Mouse (Mus musculus) thymus, adult 2 months (tissue): ENCODE results near the gene Dhdds. TPM values are rescaled to one million over a fixed set of nuclear protein-coding genes. Genes with fewer than 3 reads are reported as not detected.

ENCODE experiments used
- DNase-seq: peaks from one replicate; pipeline ENCODE4 v3.0.0; 2021
- H3K27ac ChIP-seq: fragments of 200-500 bp; 2 replicates; pipeline ENCODE4 v1.5.1; 2012; ENCODE audit warnings: low read length, control low read depth; ENCODE audit not compliant: control insufficient read depth, insufficient read depth
- H3K27me3 ChIP-seq: fragments of 200-500 bp; 2 replicates; pipeline ENCODE4 v1.6.1; 2012; ENCODE audit warnings: mild to moderate bottlenecking, low read length, moderate library complexity, mixed read lengths; ENCODE audit not compliant: control insufficient read depth, insufficient read depth
- H3K36me3 ChIP-seq: fragments of 200-500 bp; 2 replicates; pipeline ENCODE4 v1.6.1; 2012; ENCODE audit warnings: mild to moderate bottlenecking, low read length, moderate library complexity; ENCODE audit not compliant: control insufficient read depth, insufficient read depth
- H3K4me1 ChIP-seq: fragments of 200-500 bp; replicated peaks from 2 replicates; pipeline ENCODE4 v1.6.1; 2012; ENCODE audit warnings: low read length; ENCODE audit not compliant: control insufficient read depth, insufficient read depth
- H3K4me3 ChIP-seq: fragments of 200-500 bp; 2 replicates; pipeline ENCODE4 v1.5.1; 2012; ENCODE audit warnings: mild to moderate bottlenecking, low read length, control low read depth, moderate library complexity; ENCODE audit not compliant: control insufficient read depth, insufficient read depth
- CTCF ChIP-seq: fragments of 200-500 bp; IDR thresholded peaks from 2 replicates; pipeline ENCODE4 v1.5.1; 2012; ENCODE audit warnings: mild to moderate bottlenecking, control low read depth, low read length, moderate library complexity, borderline replicate concordance; ENCODE audit not compliant: control insufficient read depth, poor library complexity, insufficient read depth; ENCODE audit errors: extremely low read depth
- POLR2A ChIP-seq: fragments of 200-500 bp; IDR thresholded peaks from 2 replicates; pipeline ENCODE4 v1.6.1; 2012; ENCODE audit warnings: mild to moderate bottlenecking, low read length, control low read depth, moderate library complexity; ENCODE audit not compliant: control insufficient read depth, poor library complexity, insufficient read depth; ENCODE audit errors: extremely low read depth
- WGBS: fragments of 180-500 bp; shearing (Covaris S2); methylation state at CpG from one replicate; pipeline ENCODE4 v1.1.7; 2018; 5-methylcytosine and 5-hydroxymethylcytosine counted together
- polyA plus RNA-seq: library from polyadenylated mRNA; depleted of rRNA; stranded (reverse); fragments of >200 nt; gene quantifications from 2 replicates; pipeline ENCODE4 v1.2.3, GENCODE M21; 2012; rRNA removed

Dhdds gene
- 32.1 and 33.2 TPM in 2 replicates for polyA plus RNA-seq

DNA sequence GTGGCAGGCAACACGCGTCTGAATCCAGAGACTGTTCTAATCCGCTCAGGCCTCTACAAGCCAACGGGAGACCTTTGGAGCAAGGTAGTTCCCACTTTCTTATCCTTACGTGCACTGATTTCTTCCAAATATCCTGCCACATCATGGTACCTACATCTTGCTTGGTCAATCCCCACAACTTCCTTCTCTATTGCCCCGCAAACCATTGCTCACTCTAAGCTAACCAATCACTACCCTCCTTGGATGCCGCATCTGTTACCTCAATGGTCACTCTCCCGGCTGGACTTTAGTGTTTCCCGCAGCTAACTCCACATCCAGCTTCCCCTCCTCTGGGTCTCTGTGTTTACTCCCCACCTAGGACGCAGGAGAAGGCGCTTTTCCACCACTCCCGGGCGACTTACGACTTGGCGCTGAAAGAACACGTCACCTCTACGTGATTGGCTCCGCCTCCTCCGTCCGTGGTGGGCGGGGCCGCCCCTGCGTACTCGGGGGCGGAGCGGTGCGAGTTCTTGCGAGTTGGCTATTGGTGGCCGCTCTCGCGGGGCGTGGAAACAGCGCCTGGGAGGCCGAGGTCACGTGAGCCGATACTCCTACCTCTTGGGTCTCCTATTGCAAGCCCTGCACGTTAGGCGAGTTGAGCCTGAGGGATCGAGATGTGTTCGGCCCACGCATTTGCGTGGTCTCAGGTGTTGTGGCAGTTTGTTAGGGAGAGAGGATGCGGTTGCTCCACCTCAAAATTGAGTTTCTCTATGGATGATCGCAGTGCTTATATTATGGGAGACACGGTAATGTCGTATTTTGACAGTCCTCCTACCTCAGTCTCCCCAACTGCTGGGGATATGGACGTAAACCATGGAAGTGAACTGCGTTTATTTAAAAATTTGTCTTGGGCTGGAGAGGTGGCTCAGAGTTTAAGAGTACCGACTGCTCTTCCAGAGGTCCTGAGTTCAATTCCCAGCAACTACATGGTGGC lies at the start of gene Dhdds:
Gene Dhdds, minus strand, starts transcription at position 453 of the 973 bp plus-strand sequence.
- Histone ChIP-seq H3K27ac (no peak within 1 kb of the TSS), H3K4me1 (no peaks in the 10 kb centered on the region), H3K36me3 (peaks cover 8% of the 10 kb centered on the region; the same call in 1 of the 2 replicates), H3K27me3 (no peaks in the 10 kb centered on the region), H3K4me3 (peak within 1 kb of the TSS; percentile 79)
- WGBS = 2% methylated on average over 49 of the region's 49 CpGs
- peak; percentile 73 for TF ChIP-seq CTCF
- TF ChIP-seq POLR2A = peak; percentile 52; the same call in 1 of the 2 replicates
- peak; percentile 92 for DNase-seq

DNA sequence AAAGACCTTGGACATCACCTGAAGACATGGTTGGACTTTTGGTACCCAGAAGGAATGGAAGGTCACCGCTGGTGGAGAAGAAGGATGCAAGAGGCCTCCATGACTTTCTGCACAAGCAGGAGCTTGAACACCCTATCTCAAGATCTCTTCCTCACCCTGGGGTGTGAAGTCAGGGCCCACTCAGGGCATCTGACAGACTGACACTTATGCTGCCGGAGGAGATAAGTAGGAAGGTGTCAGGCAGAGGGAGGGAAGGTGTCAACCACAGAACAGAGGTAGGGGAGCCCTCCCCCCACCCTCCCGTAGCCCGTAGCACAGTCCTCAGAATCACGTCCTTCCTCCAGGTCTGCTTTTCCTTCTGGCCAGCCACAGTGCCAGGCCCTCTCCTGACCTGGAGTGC lies 46.9 kb upstream of the Dhdds start:
- Histone ChIP-seq H3K4me3 (no peak overlapping the region), H3K27me3 (no peaks in the 10 kb centered on the region), H3K36me3 (no peaks in the 10 kb centered on the region), H3K4me1 (peaks cover 22% of the 10 kb centered on the region), H3K27ac (no peak overlapping the region)
- DNase-seq = no peak
- TF ChIP-seq CTCF = no peak
- TF ChIP-seq POLR2A = no peak
- 65% methylated on average over 5 of the region's 5 CpGs for WGBS

DNA sequence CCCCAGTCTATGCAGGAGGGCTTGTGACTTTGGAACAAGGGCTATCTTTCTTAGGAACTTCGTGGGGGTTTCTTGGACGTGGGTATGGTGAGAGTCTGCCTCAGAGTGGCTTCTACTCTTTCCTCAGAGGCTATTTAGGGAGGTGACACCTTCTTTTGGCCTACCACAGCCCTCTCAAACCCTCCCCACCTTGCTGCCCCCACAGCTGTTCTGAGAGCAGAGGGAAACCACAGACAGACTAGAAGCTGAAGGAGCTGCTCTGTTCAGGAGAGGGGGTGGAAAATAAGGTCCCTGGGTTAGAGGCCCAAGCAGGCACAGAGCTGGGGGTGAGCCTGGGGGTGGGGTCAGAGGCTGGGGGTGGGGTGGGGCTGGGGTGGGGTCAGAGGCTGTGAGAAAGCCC lies 42.3 kb upstream of the Dhdds start:
- H3K4me3 ChIP-seq = no peak overlapping the region
- H3K4me1 ChIP-seq = peaks cover 16% of the 10 kb centered on the region
- peak overlapping the region; percentile 61; the same call in 1 of the 2 replicates for H3K27ac ChIP-seq
- DNase-seq = peak; percentile 35
- no peaks in the 10 kb centered on the region for H3K27me3 ChIP-seq
- 0% methylated on average over 2 of the region's 2 CpGs for WGBS
- no peaks in the 10 kb centered on the region for H3K36me3 ChIP-seq
- no peak for TF ChIP-seq POLR2A
- no peak for TF ChIP-seq CTCF

DNA sequence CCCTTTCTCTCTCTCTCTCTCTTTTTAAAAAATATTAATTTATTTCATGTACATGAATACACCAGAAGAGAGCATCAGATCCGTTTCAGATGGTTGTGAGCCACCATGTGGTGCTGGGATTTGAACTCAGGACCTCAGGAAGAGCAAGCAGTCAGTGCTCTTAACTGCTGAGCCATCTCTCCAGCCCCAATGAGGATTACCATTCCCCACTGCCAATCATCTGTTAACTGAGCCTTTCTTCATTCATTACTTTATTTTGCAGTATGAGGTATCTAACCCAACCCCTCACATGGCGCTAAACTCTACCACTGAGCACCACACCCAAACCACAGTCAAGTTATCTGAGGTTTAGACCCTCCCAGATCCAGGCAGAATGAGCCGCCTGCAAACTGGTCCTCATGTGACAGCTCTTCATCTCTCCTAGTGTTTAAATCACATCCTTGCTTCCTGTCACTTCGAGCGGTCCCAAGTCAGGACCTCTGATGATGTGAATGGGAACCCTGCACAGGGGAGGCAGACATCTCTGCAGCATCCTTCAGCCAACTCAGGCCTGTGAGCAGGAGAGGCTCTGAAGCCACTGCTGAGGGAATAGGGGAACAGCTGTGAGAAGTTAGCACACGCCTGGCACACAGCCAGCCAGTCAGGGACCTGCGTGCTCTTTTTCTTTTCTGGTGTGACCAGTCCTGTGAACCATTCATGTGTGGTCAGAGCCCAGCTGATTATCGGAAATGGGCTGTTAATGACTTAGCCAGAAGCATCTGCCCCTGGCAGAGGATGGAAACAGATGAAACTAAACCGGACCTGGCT lies 40.8 kb upstream of the Dhdds start:
- TF ChIP-seq POLR2A (no peak), CTCF (no peak)

GRCm38 (mm10) chr4:134035953-134036352 lies 35.2 kb upstream of the Dhdds start:
- DNase-seq = peak; percentile 80
- TF ChIP-seq CTCF = peak; percentile 96
- no peak for TF ChIP-seq POLR2A
- Histone ChIP-seq H3K27ac (no peak overlapping the region), H3K27me3 (no peaks in the 10 kb centered on the region), H3K4me1 (no peaks in the 10 kb centered on the region), H3K36me3 (no peaks in the 10 kb centered on the region), H3K4me3 (no peak overlapping the region)
- 5% methylated on average over 16 of the region's 16 CpGs for WGBS

More for the DNA sequence above, 40.8 kb upstream of the Dhdds start:
- Histone ChIP-seq H3K4me3 (no peak overlapping the region), H3K36me3 (no peaks in the 10 kb centered on the region), H3K4me1 (peaks cover 16% of the 10 kb centered on the region), H3K27me3 (no peaks in the 10 kb centered on the region), H3K27ac (peak overlapping the region; percentile 23; the same call in 1 of the 2 replicates)
- WGBS = 12% methylated on average over 9 of the region's 9 CpGs
- peak; percentile 18 for DNase-seq

- no peak for TF ChIP-seq CTCF
- TF ChIP-seq POLR2A = no peak
- WGBS = 87% methylated on average over 9 of the region's 9 CpGs
- H3K27me3 ChIP-seq = no peaks in the 10 kb centered on the region
- DNase-seq = no peak
- H3K4me3 ChIP-seq = no peak overlapping the region
- H3K27ac ChIP-seq = no peak overlapping the region
- no peaks in the 10 kb centered on the region for H3K36me3 ChIP-seq
- no peaks in the 10 kb centered on the region for H3K4me1 ChIP-seq
Observed at GRCm38 (mm10) chr4:134025802-134026201, 25.1 kb upstream of the Dhdds start.
